Mouse (Mus musculus): ENCODE data around the gene Lrrc28. TPM values are rescaled to one million over a fixed set of nuclear protein-coding genes. Genes with fewer than 3 reads are reported as not detected.

The Lrrc28 gene
- polyA plus RNA-seq, 1 experiment from 2014 or later = 10.3 TPM

DNA sequence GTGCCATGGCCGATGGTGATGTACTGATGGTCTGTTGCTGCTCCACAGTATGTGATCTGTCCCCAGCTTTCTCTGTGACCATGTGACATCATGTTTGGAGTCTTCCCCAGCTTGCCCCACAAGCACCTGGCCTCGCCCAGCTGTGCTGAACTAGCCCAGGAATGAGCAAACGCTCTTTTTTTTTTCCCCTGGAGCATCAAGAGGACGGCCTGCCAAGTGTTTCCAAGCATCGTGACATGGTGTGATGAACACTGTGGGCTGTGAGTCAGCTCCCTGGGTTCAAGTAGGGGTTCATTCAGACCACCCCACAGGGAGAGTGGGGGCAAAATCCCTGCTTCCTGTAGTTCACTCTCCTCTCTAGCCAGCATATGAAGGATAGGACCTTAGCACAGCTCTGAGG, 28.6 kb upstream of the Lrrc28 start:
- Histone ChIP-seq H3K9me3 (replicated peaks) (no peaks in the 10 kb centered on the region), H3K4me1 (replicated peaks) (peaks cover 19% of the 10 kb centered on the region), H3K27ac (ENCODE audit: poor library complexity, severe bottlenecking) (no peak overlapping the region), H3K9ac (no peak overlapping the region), H3K4me3 (no peak overlapping the region), H3K4me2 (no peak overlapping the region), H3K27me3 (replicated peaks) (no peaks in the 10 kb centered on the region), H3K36me3 (peaks cover 23% of the 10 kb centered on the region)
- WGBS = 74% methylated on average over 5 of the region's 5 CpGs
- no peak for ATAC-seq (ENCODE audit: insufficient number of reproducible peaks, low FRiP score)

DNA sequence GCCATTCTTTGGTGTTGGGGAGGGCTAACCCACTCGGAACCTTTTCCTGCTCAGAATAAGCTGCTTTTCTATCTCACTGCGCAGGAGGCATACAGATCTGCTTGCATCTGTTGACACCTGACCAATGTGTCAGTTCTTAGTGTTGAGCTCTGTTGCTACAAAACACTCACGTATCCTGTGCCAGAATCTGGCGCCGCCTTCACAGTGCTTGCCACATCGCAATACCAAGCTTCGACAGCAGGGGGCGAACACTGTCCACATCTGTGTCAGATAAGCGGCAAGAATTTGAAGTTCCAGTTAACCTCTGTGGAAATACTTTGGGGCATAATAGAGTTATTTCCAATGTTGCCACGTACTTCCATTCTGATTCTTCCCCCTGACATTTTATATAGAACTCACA, 27.6 kb upstream of the Lrrc28 start:
- Histone ChIP-seq H3K27ac (ENCODE audit: poor library complexity, severe bottlenecking) (no peak overlapping the region), H3K36me3 (peaks cover 33% of the 10 kb centered on the region), H3K9ac (no peak overlapping the region), H3K27me3 (replicated peaks) (no peaks in the 10 kb centered on the region), H3K4me2 (no peak overlapping the region), H3K9me3 (replicated peaks) (no peaks in the 10 kb centered on the region), H3K4me3 (no peak overlapping the region), H3K4me1 (replicated peaks) (peaks cover 19% of the 10 kb centered on the region)
- 7% methylated on average over 10 of the region's 10 CpGs for WGBS
- peak; percentile 70; the same call in 1 of the 2 replicates for ATAC-seq (ENCODE audit: insufficient number of reproducible peaks, low FRiP score)

DNA sequence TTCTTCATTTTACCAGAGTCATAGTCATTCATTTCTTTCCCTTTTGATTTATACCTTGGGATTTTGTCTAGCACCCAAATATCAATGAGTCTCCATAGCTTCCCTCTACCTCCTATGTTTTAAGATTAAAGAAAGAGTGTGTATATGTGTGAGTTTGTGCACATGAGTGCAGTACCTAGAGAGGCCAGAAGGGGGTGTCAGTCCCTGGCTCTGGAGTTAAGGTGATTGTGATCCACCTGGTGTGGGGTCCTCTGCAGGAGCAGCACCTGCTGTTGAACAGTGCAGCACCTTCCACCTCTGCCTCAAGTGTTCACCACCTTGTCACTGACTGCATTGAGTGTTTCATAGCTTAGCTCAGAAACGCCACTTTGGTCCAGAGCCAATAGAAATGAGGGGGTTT, 25.9 kb upstream of the Lrrc28 start:
- no peak overlapping the region for H3K27ac ChIP-seq (ENCODE audit: poor library complexity, severe bottlenecking)
- H3K9ac ChIP-seq = no peak overlapping the region
- WGBS = 88% methylated on average over 1 of the region's 1 CpGs
- peaks cover 48% of the 10 kb centered on the region for H3K36me3 ChIP-seq
- H3K4me3 ChIP-seq = no peak overlapping the region
- H3K9me3 ChIP-seq (replicated peaks) = no peaks in the 10 kb centered on the region
- no peaks in the 10 kb centered on the region for H3K27me3 ChIP-seq (replicated peaks)
- peaks cover 19% of the 10 kb centered on the region for H3K4me1 ChIP-seq (replicated peaks)
- no peak overlapping the region for H3K4me2 ChIP-seq
- no peak for ATAC-seq (ENCODE audit: insufficient number of reproducible peaks, low FRiP score)

DNA sequence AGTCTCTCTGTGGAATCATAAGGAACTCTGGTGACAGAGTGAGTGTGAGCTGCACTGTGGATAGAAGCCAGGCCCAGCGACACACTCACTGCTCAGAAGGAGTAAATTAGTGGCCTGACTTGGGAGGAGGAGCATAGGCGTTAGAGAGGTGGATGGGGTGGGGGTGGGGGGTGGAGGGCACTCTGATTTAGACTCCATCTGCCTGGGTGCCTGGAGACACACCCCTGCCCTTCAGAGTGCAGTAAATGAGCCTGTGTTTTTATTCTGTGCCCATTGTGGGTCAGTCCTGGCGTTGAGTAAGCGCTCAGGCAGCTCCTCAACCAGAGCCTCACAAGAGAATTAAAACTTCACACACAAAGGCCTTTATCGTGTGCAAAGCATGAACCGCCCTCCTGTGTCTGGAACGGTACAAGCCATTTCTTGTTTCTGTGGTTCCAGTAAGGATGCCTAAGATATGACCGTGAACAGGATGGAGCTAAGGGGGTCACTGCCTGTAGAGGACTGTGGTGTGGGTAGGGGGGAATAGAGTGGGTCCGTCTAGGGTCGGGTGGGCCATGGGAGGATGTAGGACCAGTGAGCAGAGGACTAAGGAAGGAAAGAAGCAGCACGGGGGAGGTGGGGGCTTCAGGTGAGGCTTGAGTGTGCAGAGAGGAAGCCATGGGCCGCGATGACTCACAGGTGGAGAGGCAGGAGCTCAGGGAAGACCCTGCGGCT, 19.1 kb upstream of the Lrrc28 start:
- peak; percentile 22; the same call in 1 of the 2 replicates for ATAC-seq (ENCODE audit: insufficient number of reproducible peaks, low FRiP score)
- Histone ChIP-seq H3K9me3 (replicated peaks) (no peaks in the 10 kb centered on the region), H3K9ac (no peak overlapping the region), H3K36me3 (peaks cover 59% of the 10 kb centered on the region), H3K27ac (ENCODE audit: poor library complexity, severe bottlenecking) (no peak overlapping the region), H3K4me1 (replicated peaks) (peaks cover 8% of the 10 kb centered on the region; the same call in 1 of the 2 replicates), H3K27me3 (replicated peaks) (no peaks in the 10 kb centered on the region), H3K4me2 (no peak overlapping the region), H3K4me3 (no peak overlapping the region)
- 78% methylated on average over 14 of the region's 14 CpGs for WGBS

DNA sequence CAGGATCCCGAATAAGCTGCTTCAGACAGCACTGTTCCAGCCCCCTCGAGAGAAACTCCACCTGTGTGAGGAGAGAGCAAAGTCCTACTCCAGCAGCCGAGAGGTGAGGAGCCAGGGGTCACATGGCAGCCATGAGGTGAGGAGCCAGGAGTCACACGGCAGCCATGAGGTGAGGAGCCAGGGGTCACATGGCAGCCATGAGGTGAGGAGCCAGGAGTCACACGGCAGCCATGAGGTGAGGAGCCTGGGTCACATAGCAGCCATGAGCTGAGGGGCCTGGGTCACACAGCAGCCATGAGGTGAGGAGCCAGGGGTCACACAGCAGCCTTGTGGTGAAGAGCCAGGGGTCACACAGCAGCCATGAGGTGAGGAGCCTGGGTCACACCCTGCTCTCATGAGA, 17.4 kb upstream of the Lrrc28 start:
- Histone ChIP-seq H3K27me3 (replicated peaks) (no peaks in the 10 kb centered on the region), H3K4me1 (replicated peaks) (peaks cover 8% of the 10 kb centered on the region; the same call in 1 of the 2 replicates), H3K9me3 (replicated peaks) (no peaks in the 10 kb centered on the region), H3K4me3 (no peak overlapping the region), H3K9ac (no peak overlapping the region), H3K4me2 (no peak overlapping the region), H3K36me3 (peaks cover 44% of the 10 kb centered on the region), H3K27ac (ENCODE audit: poor library complexity, severe bottlenecking) (no peak overlapping the region)
- no peak for ATAC-seq (ENCODE audit: insufficient number of reproducible peaks, low FRiP score)
- WGBS = 72% methylated on average over 5 of the region's 5 CpGs

DNA sequence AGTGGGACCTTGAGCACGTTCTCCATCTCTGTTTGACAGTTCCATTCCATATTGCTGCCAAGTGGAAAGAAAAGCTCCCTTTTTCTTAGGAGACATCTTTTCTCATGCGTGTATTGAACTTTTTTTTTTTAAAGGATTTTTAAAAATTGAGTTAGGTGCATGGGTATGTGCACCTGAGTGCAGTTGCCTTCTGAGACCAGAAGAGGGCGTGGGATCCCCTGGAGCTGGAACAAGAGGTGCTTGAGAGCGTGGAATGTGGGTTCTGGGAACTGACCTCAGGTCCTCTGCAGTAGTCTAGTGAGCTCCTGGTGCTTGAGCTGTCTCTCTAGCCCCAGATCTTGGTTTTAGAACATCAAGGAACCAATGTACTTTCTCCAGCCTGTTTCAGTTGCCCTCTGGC, 13.0 kb upstream of the Lrrc28 start:
- no peaks in the 10 kb centered on the region for H3K27me3 ChIP-seq (replicated peaks)
- no peaks in the 10 kb centered on the region for H3K9me3 ChIP-seq (replicated peaks)
- H3K4me1 ChIP-seq (replicated peaks) = peaks cover 6% of the 10 kb centered on the region
- H3K27ac ChIP-seq (ENCODE audit: poor library complexity, severe bottlenecking) = no peak overlapping the region
- no peak overlapping the region for H3K4me3 ChIP-seq
- no peak overlapping the region for H3K9ac ChIP-seq
- no peak overlapping the region for H3K4me2 ChIP-seq
- WGBS = 80% methylated on average over 4 of the region's 4 CpGs
- ATAC-seq (ENCODE audit: insufficient number of reproducible peaks, low FRiP score) = no peak
- peaks cover 12% of the 10 kb centered on the region for H3K36me3 ChIP-seq

DNA sequence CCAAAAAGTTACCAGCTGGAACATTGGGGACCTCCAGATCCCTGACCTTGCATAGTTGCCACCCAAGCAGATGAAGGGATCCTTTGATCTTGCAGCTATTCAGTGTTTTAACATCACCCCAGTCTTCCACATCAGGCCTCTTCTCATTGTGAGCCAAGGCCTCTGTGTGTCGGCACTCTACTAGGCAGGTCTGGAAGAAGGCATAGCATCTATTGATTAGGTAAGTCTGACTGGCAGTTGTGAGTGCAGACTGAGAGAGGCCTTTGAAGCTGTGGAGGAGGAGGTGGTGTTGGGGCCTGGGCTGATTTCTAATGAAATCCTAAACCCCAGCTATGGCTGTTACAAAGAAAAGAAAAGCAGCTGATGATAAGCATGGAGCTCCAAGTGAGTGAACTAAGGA, 10.1 kb upstream of the Lrrc28 start:
- ATAC-seq (ENCODE audit: insufficient number of reproducible peaks, low FRiP score) = no peak
- Histone ChIP-seq H3K4me3 (no peak overlapping the region), H3K27me3 (replicated peaks) (no peaks in the 10 kb centered on the region), H3K27ac (ENCODE audit: poor library complexity, severe bottlenecking) (no peak overlapping the region), H3K4me2 (no peak overlapping the region), H3K9me3 (replicated peaks) (no peaks in the 10 kb centered on the region), H3K9ac (no peak overlapping the region), H3K36me3 (0 out of 2 replicates have a peak, but pooled peaks cover 2% of the 10 kb centered on the region), H3K4me1 (replicated peaks) (peaks cover 7% of the 10 kb centered on the region)
- WGBS = 28% methylated on average over 1 of the region's 1 CpGs

DNA sequence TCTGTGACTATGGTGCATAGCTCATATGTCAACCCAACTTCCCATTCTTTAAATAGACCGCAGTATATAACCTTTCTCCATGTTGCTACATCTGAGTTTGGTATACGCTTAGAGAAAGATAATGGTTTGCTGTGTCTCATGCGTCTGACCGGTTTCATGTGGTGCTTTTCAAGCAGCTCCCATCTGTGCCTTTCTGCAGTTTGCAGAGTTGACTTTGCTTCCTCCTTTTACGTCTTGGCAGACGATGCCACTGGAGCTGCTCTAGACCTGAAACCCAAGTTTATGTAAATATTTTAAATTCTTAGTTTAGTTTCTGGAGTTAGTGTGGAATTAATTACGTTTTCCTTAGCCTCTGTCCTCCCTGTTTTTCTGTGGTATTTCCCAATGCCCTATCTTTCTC, 9.6 kb upstream of the Lrrc28 start:
- H3K9ac ChIP-seq = no peak overlapping the region
- H3K4me3 ChIP-seq = no peak overlapping the region
- H3K4me2 ChIP-seq = no peak overlapping the region
- peaks cover 12% of the 10 kb centered on the region for H3K4me1 ChIP-seq (replicated peaks)
- 88% methylated on average over 7 of the region's 7 CpGs for WGBS
- H3K36me3 ChIP-seq = 0 out of 2 replicates have a peak, but pooled peaks cover 2% of the 10 kb centered on the region
- H3K9me3 ChIP-seq (replicated peaks) = no peaks in the 10 kb centered on the region
- H3K27me3 ChIP-seq (replicated peaks) = no peaks in the 10 kb centered on the region
- ATAC-seq (ENCODE audit: insufficient number of reproducible peaks, low FRiP score) = no peak
- no peak overlapping the region for H3K27ac ChIP-seq (ENCODE audit: poor library complexity, severe bottlenecking)

DNA sequence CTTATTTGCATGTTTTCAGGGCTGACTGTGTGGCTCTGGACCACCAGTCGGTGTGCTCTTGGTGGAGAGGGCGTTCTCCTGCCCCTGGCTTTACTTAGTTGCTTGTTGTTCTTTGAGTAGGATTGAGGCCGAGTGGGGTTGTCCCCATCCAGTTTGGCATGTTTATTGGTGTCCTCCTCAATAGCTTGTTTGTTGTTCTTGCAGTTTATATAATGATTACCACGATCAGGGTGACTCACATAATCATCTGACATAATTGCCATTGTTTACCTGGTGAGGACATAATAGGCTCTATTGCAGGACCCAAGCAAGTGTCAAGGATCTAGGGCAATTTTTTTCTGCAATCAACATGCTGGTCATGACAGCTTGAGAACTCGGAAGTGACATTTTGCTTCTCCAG, 7.1 kb upstream of the Lrrc28 start:
- no peak for ATAC-seq (ENCODE audit: insufficient number of reproducible peaks, low FRiP score)
- WGBS = 75% methylated on average over 5 of the region's 5 CpGs
- no peaks in the 10 kb centered on the region for H3K9me3 ChIP-seq (replicated peaks)

DNA sequence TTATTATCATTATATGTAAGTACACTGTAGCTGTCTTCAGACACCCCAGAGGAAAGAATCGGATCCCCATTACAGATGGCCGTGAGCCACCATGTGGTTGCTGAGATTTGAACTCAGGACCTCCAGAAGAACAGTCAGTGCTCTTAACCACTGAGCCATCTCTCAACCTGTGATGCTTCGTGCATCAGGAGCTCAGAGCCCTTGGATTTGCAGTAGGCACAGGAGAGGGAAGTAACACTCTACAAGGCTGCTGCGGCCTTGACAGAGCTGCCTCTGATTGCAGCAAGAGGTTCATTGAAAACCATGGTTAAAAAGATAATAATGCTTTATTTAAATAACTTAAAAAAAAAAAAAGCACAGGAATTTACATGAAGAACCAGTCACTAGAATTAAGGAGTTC, 3.3 kb upstream of the Lrrc28 start:
- H3K4me1 ChIP-seq (replicated peaks) = peaks cover 28% of the 10 kb centered on the region
- peak overlapping the region; percentile 35 for H3K4me3 ChIP-seq
- ATAC-seq (ENCODE audit: insufficient number of reproducible peaks, low FRiP score) = no peak
- H3K27me3 ChIP-seq (replicated peaks) = no peaks in the 10 kb centered on the region
- H3K36me3 ChIP-seq = no peaks in the 10 kb centered on the region
- no peaks in the 10 kb centered on the region for H3K9me3 ChIP-seq (replicated peaks)
- H3K27ac ChIP-seq (ENCODE audit: poor library complexity, severe bottlenecking) = no peak overlapping the region
- WGBS = 72% methylated on average over 4 of the region's 4 CpGs
- peak overlapping the region; percentile 30; the same call in 1 of the 2 replicates for H3K9ac ChIP-seq
- peak overlapping the region; percentile 65 for H3K4me2 ChIP-seq

More for the DNA sequence above, 7.1 kb upstream of the Lrrc28 start:
- Histone ChIP-seq H3K4me2 (no peak overlapping the region), H3K36me3 (0 out of 2 replicates have a peak, but pooled peaks cover 2% of the 10 kb centered on the region), H3K4me3 (no peak overlapping the region), H3K4me1 (replicated peaks) (peaks cover 21% of the 10 kb centered on the region), H3K27me3 (replicated peaks) (no peaks in the 10 kb centered on the region), H3K9ac (no peak overlapping the region), H3K27ac (ENCODE audit: poor library complexity, severe bottlenecking) (no peak overlapping the region)

DNA sequence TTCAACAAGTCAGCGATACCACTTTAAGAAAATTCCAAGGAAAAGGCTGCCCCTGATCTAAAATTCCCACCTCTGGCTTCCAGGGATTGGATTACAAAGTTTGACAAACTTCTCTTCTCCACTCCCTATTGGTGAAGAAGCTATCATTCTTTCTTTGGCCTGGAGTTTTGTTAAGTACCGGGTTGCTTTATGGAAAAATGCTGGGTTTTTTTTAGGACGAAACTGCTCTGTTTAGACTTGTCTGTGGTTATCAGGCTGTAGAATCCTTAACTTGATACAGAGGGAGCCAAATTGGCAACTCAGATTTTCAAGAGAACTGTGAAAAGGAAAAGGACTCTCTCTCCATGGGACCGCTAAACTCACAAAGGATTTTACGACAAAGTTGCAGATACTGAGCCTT, 2.2 kb upstream of the Lrrc28 start, which contains the start of gene Ttc23:
Ttc23 (plus strand) TSS at position 134 of the 400 bp plus-strand sequence.
- peak within 1 kb of the TSS; percentile 81 for H3K4me2 ChIP-seq
- no peaks in the 10 kb centered on the region for H3K36me3 ChIP-seq
- peak within 1 kb of the TSS; percentile 93 for H3K9ac ChIP-seq
- H3K27ac ChIP-seq (ENCODE audit: poor library complexity, severe bottlenecking) = peak within 1 kb of the TSS; percentile 25; the same call in 1 of the 2 replicates
- no peak for ATAC-seq (ENCODE audit: insufficient number of reproducible peaks, low FRiP score)
- H3K9me3 ChIP-seq (replicated peaks) = no peaks in the 10 kb centered on the region
- WGBS = 4% methylated on average over 5 of the region's 5 CpGs
- H3K4me3 ChIP-seq = peak within 1 kb of the TSS; percentile 76
- H3K27me3 ChIP-seq (replicated peaks) = no peaks in the 10 kb centered on the region
- H3K4me1 ChIP-seq (replicated peaks) = peaks cover 28% of the 10 kb centered on the region
